Mouse (Mus musculus): Measurements from ENCODE around the gene Gfi1b. TPM values are rescaled to one million over a fixed set of nuclear protein-coding genes. Genes with fewer than 3 reads are reported as not detected.

Gene Gfi1b
- total RNA-seq, 2 experiments from 2014 or later: not detected

- TF ChIP-seq CTCF (IDR thresholded peaks at IDR 0.05): no peak
- no peak overlapping the region for H3K27ac ChIP-seq
- DNase-seq: peak; percentile 7
- no peak overlapping the region for H3K4me3 ChIP-seq
- intact Hi-C loops (cut with DNase I): no loop called here
These were observed 15.8 kb downstream of the Gfi1b start for GRCm38 (mm10) chr2:28605789-28606541.

GRCm38 (mm10) chr2:28603542-28603941 is 18.2 kb downstream of the Gfi1b start:
- intact Hi-C loops (cut with DNase I): no loop called here
- no peak for TF ChIP-seq CTCF (IDR thresholded peaks at IDR 0.05)
- H3K4me3 ChIP-seq: no peak overlapping the region

GRCm38 (mm10) chr2:28601720-28602590 is 19.8 kb downstream of the Gfi1b start:
- H3K4me3 ChIP-seq: no peak overlapping the region
- no peak for DNase-seq
- H3K27ac ChIP-seq: no peak overlapping the region
- intact Hi-C loops (cut with DNase I): no loop called here
- no peak for TF ChIP-seq CTCF (IDR thresholded peaks at IDR 0.05)

More at GRCm38 (mm10) chr2:28603542-28603941, 18.2 kb downstream of the Gfi1b start:
- DNase-seq: no peak
- H3K27ac ChIP-seq: no peak overlapping the region

- no peak overlapping the region for H3K27ac ChIP-seq
These were observed 22.2 kb downstream of the Gfi1b start for GRCm38 (mm10) chr2:28599569-28599900.

GRCm38 (mm10) chr2:28598692-28599568 is 22.9 kb downstream of the Gfi1b start:
- DNase-seq: peak; percentile 1
- TF ChIP-seq CTCF (IDR thresholded peaks at IDR 0.05): no peak
- no peak overlapping the region for H3K4me3 ChIP-seq
- intact Hi-C loops (cut with DNase I): no loop called here
- no peak overlapping the region for H3K27ac ChIP-seq

More at GRCm38 (mm10) chr2:28599569-28599900, 22.2 kb downstream of the Gfi1b start:
- TF ChIP-seq CTCF (IDR thresholded peaks at IDR 0.05): no peak
- intact Hi-C loops (cut with DNase I): no loop called here
- no peak overlapping the region for H3K4me3 ChIP-seq
- no peak for DNase-seq

GRCm38 (mm10) chr2:28597733-28598547 is 23.8 kb downstream of the Gfi1b start:
- no peak for DNase-seq
- intact Hi-C loops (cut with DNase I): no loop called here
- Histone ChIP-seq H3K4me3 (no peak overlapping the region), H3K27ac (no peak overlapping the region)
- TF ChIP-seq CTCF (IDR thresholded peaks at IDR 0.05): no peak

- peak; percentile 14; the same call in 1 of the 2 replicates for TF ChIP-seq CTCF (IDR thresholded peaks at IDR 0.05)
- DNase-seq: no peak
- no peak overlapping the region for H3K27ac ChIP-seq
- intact Hi-C loops (cut with DNase I): no loop called here
- H3K4me3 ChIP-seq: no peak overlapping the region
These were observed 24.8 kb downstream of the Gfi1b start for GRCm38 (mm10) chr2:28596998-28597397.

GRCm38 (mm10) chr2:28596021-28596420 is 25.8 kb downstream of the Gfi1b start:
- TF ChIP-seq CTCF (IDR thresholded peaks at IDR 0.05): no peak
- intact Hi-C loops (cut with DNase I): no loop called here
- H3K27ac ChIP-seq: no peak overlapping the region
- DNase-seq: no peak
- H3K4me3 ChIP-seq: no peak overlapping the region

GRCm38 (mm10) chr2:28592809-28593208 is 29.0 kb downstream of the Gfi1b start:
- Histone ChIP-seq H3K27ac (no peak overlapping the region), H3K4me3 (peak overlapping the region; percentile 42)
- peak; percentile 74 for DNase-seq
- peak; percentile 91 for TF ChIP-seq CTCF (IDR thresholded peaks at IDR 0.05)
- intact Hi-C loops (cut with DNase I): loop anchor here (1.0 kb wide), 1 partner anchor 29 kb away; no protein-coding TSS in a partner anchor

- no peak for DNase-seq
- no peak for TF ChIP-seq CTCF (IDR thresholded peaks at IDR 0.05)
- Histone ChIP-seq H3K27ac (no peak overlapping the region), H3K4me3 (no peak overlapping the region)
- intact Hi-C loops (cut with DNase I): no loop called here
These were observed 30.3 kb downstream of the Gfi1b start for GRCm38 (mm10) chr2:28591479-28591878.

GRCm38 (mm10) chr2:28588574-28588973 is 33.2 kb downstream of the Gfi1b start:
- Histone ChIP-seq H3K27ac (no peak overlapping the region), H3K4me3 (no peak overlapping the region)
- DNase-seq: no peak
- intact Hi-C loops (cut with DNase I): no loop called here
- TF ChIP-seq CTCF (IDR thresholded peaks at IDR 0.05): no peak

Measured in gastrocnemius, adult 2 months (tissue).